Mouse (Mus musculus) telencephalon, adult 2 months (tissue): ENCODE measurements around the gene Gm20431.

ENCODE experiments used
- DNase-seq: peaks from one replicate; pipeline ENCODE4 v3.0.0-alpha.2; 2011; ENCODE audit warnings: low read depth, low spot score

Gm20431 gene

GRCm38 (mm10) chr2:167571442-167572220 lies 89.7 kb downstream of the Gm20431 start:
- no peak for DNase-seq

GRCm38 (mm10) chr2:167570815-167571214 lies 90.5 kb downstream of the Gm20431 start:
- no peak for DNase-seq

- no peak for DNase-seq
Observed at GRCm38 (mm10) chr2:167569934-167570651, 91.2 kb downstream of the Gm20431 start.

GRCm38 (mm10) chr2:167568112-167568511 lies 93.2 kb downstream of the Gm20431 start:
- no peak for DNase-seq

- DNase-seq, result no peak
Observed at GRCm38 (mm10) chr2:167565682-167566081, 95.6 kb downstream of the Gm20431 start.

GRCm38 (mm10) chr2:167565312-167565656 lies 96.0 kb downstream of the Gm20431 start:
- no peak for DNase-seq

- no peak for DNase-seq
Observed at GRCm38 (mm10) chr2:167564551-167565311, 96.6 kb downstream of the Gm20431 start.

GRCm38 (mm10) chr2:167563703-167564102 lies 97.6 kb downstream of the Gm20431 start:
- DNase-seq, result no peak

GRCm38 (mm10) chr2:167563035-167563434 lies 98.3 kb downstream of the Gm20431 start:
- DNase-seq, result no peak

- no peak for DNase-seq
Observed at GRCm38 (mm10) chr2:167562101-167562500, 99.2 kb downstream of the Gm20431 start.

- DNase-seq, result no peak
Observed at GRCm38 (mm10) chr2:167559413-167559812, 101.9 kb downstream of the Gm20431 start.
